Mouse (Mus musculus): ENCODE data around the gene Zfp553.
A peak's percentile ranks its signal among the peaks of the same experiment; 100 is the strongest.

GRCm38 (mm10) chr7:127213485-127213884 is 19.4 kb upstream of the Zfp553 start:
- TF ChIP-seq CTCF (IDR thresholded peaks at IDR 0.05; ENCODE audit: low read depth, low read length) (peak; percentile 59), POLR2A (IDR thresholded peaks at IDR 0.05; ENCODE audit: extremely low read depth, insufficient read depth, low read length) (no peak)

Data from liver, adult 2 months (tissue).